Mouse (Mus musculus) stomach, postnatal 0 days (tissue): ENCODE measurements at regions not wholly inside any gene's neighbourhood (a gene's known extent, or its start where the extent isn't known, plus 50 kb on each side); places are given as distances from the start of the nearest gene placed in this dataset.
A peak's percentile ranks its signal among the peaks of the same experiment; 100 is the strongest.

ENCODE experiments used
- CTCF ChIP-seq: IDR thresholded peaks from 2 replicates; pipeline ENCODE4 v1.5.1; 2016; ENCODE audit warnings: antibody characterized with exemption, low read depth, mild to moderate bottlenecking, moderate library complexity
- EP300 ChIP-seq: optimal IDR thresholded peaks from 2 replicates; pipeline ENCODE3; 2016; ENCODE audit warnings: antibody characterized with exemption

- TF ChIP-seq CTCF (no peak), EP300 (peak; percentile 68)
Measured at GRCm38 (mm10) chr10:9005140-9005909, 119.5 kb upstream of the Sash1 start.
